Mouse (Mus musculus) midbrain, embryonic 14.5 days (tissue): ENCODE results near the gene St3gal2. TPM values are rescaled to one million over a fixed set of nuclear protein-coding genes. Genes with fewer than 3 reads are reported as not detected.
A peak's percentile ranks its signal among the peaks of the same experiment; 100 is the strongest.
"Not testable (repeated sequence)": the region's sequence is repeated elsewhere in the genome, so short reads cannot be mapped to it uniquely, and the experiment has no call there.

Experiments used
- ATAC-seq: fragments of 200-750 bp; cut with Nextera tagmentation; 2 replicates; pipeline ENCODE4 v1.8.0; 2017; ENCODE audit warnings: moderate number of reproducible peaks, moderate library complexity; ENCODE audit not compliant: low FRiP score, low TSS enrichment
- DNase-seq: peaks from one replicate; pipeline ENCODE4 v3.0.0-alpha.2; 2015
- H3K27ac ChIP-seq: fragments of 300-500 bp; sonication (generic); replicated peaks from 2 replicates; pipeline ENCODE4 v1.5.1; 2014; ENCODE audit warnings: mild to moderate bottlenecking, low read depth, low read length, moderate library complexity
- H3K27me3 ChIP-seq: fragments of 300-500 bp; sonication (generic); 2 replicates; pipeline ENCODE4 v1.6.1; 2014; ENCODE audit warnings: low read length, control low read depth, mixed read lengths; ENCODE audit not compliant: control insufficient read depth, insufficient read depth
- H3K36me3 ChIP-seq: fragments of 300-500 bp; sonication (generic); 2 replicates; pipeline ENCODE4 v1.6.1; 2014; ENCODE audit warnings: low read length, control low read depth; ENCODE audit not compliant: control insufficient read depth, insufficient read depth
- H3K4me1 ChIP-seq: fragments of 300-500 bp; sonication (generic); 2 replicates; pipeline ENCODE4 v1.6.1; 2014; ENCODE audit warnings: mild to moderate bottlenecking, antibody characterized with exemption, low read length, control low read depth; ENCODE audit not compliant: control insufficient read depth, insufficient read depth
- H3K4me2 ChIP-seq: fragments of 300-500 bp; sonication (generic); 2 replicates; pipeline ENCODE4 v1.6.1; 2014; ENCODE audit warnings: mild to moderate bottlenecking, low read length, moderate library complexity
- H3K4me3 ChIP-seq: fragments of 300-500 bp; sonication (generic); replicated peaks from 2 replicates; pipeline ENCODE4 v1.5.1; 2014; ENCODE audit warnings: low read depth, low read length
- H3K9ac ChIP-seq: fragments of 300-500 bp; sonication (generic); replicated peaks from 2 replicates; pipeline ENCODE4 v1.6.1; 2014; ENCODE audit warnings: mild to moderate bottlenecking, low read length, moderate library complexity
- H3K9me3 ChIP-seq: fragments of 300-500 bp; sonication (generic); 2 replicates; pipeline ENCODE4 v1.6.1; 2016; ENCODE audit warnings: low read length, control low read depth, mixed read lengths; ENCODE audit not compliant: control insufficient read depth
- WGBS: fragments of 180-500 bp; shearing (Covaris S2); extraction: QIAGEN DNeasy Blood & Tissue Kit; methylation state at CpG from one replicate; pipeline ENCODE4 v1.1.7; 2014; 5-methylcytosine and 5-hydroxymethylcytosine counted together
- polyA plus RNA-seq: library from polyadenylated mRNA; unstranded; fragments of >200 nt; fragmentation: Nextera tagmentation; extraction: Ambion mirVana; gene quantifications from 2 replicates; pipeline ENCODE4 v1.2.1, GENCODE M21; 2014

St3gal2 gene
- polyA plus RNA-seq, 1 experiment from 2014 or later: 16.5 TPM

DNA sequence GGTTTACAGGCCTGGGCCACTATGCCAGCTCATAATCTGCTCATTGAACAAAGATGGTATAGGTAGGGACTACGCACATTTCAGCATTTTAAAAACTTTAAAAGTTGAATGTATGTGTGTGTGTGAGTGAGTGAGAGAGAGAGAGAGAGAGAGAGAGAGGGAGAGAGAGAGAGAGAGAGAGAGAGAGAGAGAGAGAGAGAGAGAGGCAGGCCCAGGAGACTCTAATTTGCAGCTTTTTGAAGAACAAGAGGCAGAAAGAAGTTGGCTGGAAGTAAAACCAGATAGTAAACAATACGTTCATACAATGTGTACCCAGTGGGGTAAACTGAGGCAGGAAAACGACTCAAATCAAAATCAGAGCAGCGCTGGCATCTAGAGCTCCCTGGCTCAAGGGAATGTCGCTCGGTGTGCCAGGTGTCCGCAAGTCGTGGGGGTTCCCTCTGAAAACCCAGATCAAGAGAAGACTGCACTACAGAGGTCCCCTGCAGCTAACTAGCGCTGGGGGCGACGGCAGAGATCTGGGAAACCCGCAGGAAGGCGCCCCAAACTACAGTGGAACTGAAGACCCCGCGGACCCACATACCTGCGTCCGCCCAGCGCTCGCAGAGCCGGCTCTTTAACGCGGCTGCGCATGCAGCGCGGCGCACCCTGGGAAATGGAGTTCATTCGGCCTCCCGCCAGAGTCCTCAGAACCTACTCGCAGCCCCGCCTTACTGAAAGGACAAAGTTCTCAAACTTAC, 17.7 kb upstream of the St3gal2 start, which contains the start of gene Fuk:
Gene Fuk, minus strand, starts transcription at position 650 of the 740 bp plus-strand sequence.
- peak within 1 kb of the TSS; percentile 69 for H3K4me3 ChIP-seq
- no peaks in the 10 kb centered on the region for H3K27me3 ChIP-seq
- ATAC-seq (peak; percentile 78), DNase-seq (peak; percentile 92)
- peak within 1 kb of the TSS; percentile 66 for H3K9ac ChIP-seq
- 0 out of 2 replicates have a peak, but pooled peaks cover 3% of the 10 kb centered on the region for H3K4me1 ChIP-seq
- no peaks in the 10 kb centered on the region for H3K9me3 ChIP-seq
- H3K4me2 ChIP-seq: peak within 1 kb of the TSS; percentile 67
- H3K27ac ChIP-seq: no peak within 1 kb of the TSS
- WGBS: 3% methylated on average over 30 of the region's 30 CpGs
- H3K36me3 ChIP-seq: peaks cover 7% of the 10 kb centered on the region; the same call in 1 of the 2 replicates

DNA sequence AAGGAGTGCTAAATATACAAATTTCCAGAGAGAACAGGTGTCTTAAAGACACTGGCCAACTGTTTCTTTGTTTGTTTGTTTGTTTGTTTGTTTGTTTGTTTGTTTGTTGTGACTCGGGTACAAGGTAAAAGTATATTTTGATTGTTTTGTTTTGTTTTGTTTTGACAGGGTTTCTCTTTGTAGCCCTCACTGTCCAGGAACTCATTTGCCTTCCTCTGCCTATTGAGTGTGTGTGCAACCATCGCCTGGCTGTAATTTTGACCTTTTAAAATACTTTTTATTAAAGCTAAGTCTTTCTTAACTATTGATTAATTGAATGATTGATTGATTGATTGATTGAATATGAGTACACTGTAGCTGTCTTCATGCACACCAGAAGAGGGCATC, 17.1 kb upstream of the St3gal2 start:
- H3K4me2 ChIP-seq: peak overlapping the region; percentile 67
- H3K27me3 ChIP-seq: no peaks in the 10 kb centered on the region
- DNase-seq (no peak), ATAC-seq (no peak)
- H3K4me3 ChIP-seq: no peak overlapping the region; the same call in 1 of the 2 replicates
- H3K27ac ChIP-seq: no peak overlapping the region
- 0 out of 2 replicates have a peak, but pooled peaks cover 3% of the 10 kb centered on the region for H3K4me1 ChIP-seq
- WGBS: 67% methylated on average over 2 of the region's 2 CpGs
- H3K9me3 ChIP-seq: no peaks in the 10 kb centered on the region
- H3K36me3 ChIP-seq: peaks cover 7% of the 10 kb centered on the region; the same call in 1 of the 2 replicates
- no peak overlapping the region for H3K9ac ChIP-seq

DNA sequence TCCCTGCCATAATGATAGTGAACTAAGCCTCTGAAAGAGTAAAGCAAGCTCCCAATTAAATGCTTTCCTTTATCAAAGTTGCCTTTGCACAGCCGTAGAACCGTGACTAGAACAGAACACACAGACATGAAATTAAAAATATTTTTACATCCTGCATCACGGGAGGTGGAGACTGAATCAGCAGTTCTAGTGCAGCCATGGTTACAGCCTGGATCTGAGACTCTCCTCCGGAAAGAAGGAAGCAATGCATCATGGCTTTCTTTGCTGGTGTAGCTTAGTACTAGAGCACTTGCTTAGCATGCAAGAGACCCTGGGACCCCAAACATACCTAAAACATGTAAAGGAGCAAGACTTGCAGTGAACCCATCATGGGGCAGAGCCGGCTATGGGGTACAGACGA, 14.3 kb upstream of the St3gal2 start:
- H3K36me3 ChIP-seq: no peaks in the 10 kb centered on the region
- DNase-seq (no peak), ATAC-seq (no peak)
- no peaks in the 10 kb centered on the region for H3K27me3 ChIP-seq
- 0 out of 2 replicates have a peak, but pooled peaks cover 3% of the 10 kb centered on the region for H3K4me1 ChIP-seq
- H3K27ac ChIP-seq: no peak overlapping the region
- WGBS: 90% methylated on average over 6 of the region's 6 CpGs
- no peaks in the 10 kb centered on the region for H3K9me3 ChIP-seq
- H3K4me2 ChIP-seq: no peak overlapping the region
- H3K4me3 ChIP-seq: no peak overlapping the region
- H3K9ac ChIP-seq: no peak overlapping the region

DNA sequence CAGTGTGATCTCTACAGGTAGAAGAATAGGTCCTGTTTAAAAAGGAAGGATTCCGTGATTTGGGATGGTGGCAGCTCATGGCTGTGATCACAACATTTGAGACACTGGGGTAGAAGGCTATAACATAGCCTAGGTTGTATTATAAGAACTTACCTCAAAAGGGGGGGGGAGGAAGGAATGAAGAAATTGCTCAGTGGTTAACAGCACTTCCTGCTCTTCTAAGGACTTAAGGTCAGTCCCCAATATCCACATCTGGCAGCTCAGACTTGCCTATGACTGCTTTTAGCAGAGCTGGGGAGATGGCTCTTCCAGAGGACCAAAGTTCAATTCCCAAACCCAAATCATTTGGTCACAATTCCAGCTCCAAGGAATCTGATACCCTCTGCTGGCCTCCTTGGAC, 13.0 kb upstream of the St3gal2 start:
- H3K4me1 ChIP-seq: 0 out of 2 replicates have a peak, but pooled peaks cover 2% of the 10 kb centered on the region
- no peak overlapping the region for H3K27ac ChIP-seq
- H3K4me3 ChIP-seq: no peak overlapping the region
- 100% methylated on average over 1 of the region's 1 CpGs for WGBS
- no peak for DNase-seq
- no peaks in the 10 kb centered on the region for H3K9me3 ChIP-seq
- no peak overlapping the region for H3K9ac ChIP-seq
- no peak overlapping the region for H3K4me2 ChIP-seq
- ATAC-seq: no peak
- no peaks in the 10 kb centered on the region for H3K27me3 ChIP-seq
- H3K36me3 ChIP-seq: no peaks in the 10 kb centered on the region

DNA sequence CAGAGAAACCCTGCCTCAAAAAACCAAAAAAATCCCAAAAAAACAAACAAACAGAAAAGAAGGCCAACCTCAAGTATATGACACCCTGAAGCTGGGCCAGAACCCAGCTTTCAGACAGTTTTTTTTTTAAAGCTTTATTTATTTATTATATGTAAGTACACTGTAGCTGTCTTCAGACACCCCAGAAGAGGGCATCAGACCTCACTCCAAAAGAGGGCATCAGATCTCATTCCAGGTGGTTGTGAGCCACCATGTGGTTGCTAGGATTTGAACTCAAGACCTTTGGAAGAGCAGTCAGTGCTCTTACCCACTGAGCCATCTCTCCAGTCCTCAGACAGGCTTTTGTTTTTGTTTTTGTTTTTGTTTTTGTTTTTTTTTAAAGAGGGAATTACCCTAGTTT, 9.9 kb upstream of the St3gal2 start:
- H3K27me3 ChIP-seq, ATAC-seq, DNase-seq, H3K4me1 ChIP-seq, H3K9me3 ChIP-seq, H3K36me3 ChIP-seq, H3K4me2 ChIP-seq, H3K4me3 ChIP-seq, H3K9ac ChIP-seq, H3K27ac ChIP-seq: not testable (repeated sequence)

DNA sequence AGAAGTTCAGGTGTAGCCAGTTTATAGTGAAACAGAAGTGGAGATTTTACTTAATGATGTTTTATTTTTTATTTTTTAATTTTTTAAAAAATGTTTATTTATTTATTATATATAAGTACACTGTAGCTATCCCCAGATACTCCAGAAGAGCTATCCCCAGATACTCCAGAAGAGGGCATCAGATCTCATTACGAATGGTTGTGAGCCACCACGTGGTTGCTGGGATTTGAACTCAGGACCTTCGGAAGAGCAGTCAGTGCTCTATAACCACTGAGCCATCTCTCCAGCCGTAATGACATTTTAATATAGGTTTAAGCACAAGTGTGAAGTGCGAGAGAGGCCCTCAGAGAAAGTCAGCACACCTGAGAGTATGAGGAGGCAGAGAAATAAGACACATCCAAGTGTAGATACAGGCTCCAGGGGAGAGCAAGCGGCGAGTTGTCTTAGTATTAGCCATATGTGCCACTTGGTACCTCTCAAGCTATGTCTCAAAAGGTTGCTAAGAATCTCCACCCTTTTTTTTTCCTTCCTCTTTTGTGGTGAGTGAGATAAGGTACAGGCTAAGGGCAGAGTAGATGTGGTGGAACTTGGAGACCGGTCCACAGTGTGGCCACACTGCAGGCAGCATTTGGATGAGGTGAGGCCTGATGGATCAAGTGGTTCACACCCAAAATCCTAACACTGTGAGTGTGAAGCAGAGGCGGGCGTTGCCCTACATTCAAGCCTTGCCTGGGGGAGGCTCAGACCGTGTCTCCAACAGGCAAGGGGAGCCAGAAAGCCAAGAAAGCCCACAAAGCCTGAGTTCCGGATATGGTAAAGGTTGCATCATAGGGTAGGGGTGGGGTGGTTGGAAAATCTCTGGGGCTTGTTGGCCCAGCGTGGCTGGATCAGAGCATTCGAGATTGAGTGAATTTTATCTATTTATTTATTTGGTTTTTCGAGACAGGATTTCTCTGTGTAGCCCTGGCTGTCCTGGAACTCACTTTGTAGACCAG, 7.8 kb upstream of the St3gal2 start:
- Histone ChIP-seq H3K4me2 (no peak overlapping the region), H3K27ac (no peak overlapping the region), H3K36me3 (no peaks in the 10 kb centered on the region), H3K9ac (no peak overlapping the region), H3K27me3 (no peaks in the 10 kb centered on the region), H3K4me3 (no peak overlapping the region), H3K4me1 (no peaks in the 10 kb centered on the region), H3K9me3 (no peaks in the 10 kb centered on the region)
- ATAC-seq (no peak), DNase-seq (no peak)
- WGBS: 88% methylated on average over 15 of the region's 15 CpGs

DNA sequence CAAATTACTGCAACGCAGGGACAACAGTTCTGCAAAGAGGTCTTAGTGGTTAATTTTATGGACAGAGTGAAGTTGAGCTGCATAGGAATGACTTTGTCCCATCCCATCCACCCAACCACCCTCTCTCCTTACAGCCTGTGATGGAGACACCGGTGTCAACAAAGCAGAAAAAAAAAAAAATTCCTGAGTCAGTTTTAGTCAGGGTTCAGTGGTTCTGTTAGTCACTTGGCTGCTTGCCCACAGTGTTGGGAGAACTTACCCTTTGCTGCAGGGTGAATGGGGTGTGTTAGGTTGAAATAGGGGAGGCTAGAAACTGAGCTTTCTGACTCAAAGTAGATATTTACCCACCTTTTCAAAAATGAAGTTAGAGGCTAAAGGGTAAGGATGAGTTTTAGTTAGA, 2.3 kb upstream of the St3gal2 start:
- H3K9me3 ChIP-seq: no peaks in the 10 kb centered on the region
- H3K27me3 ChIP-seq: no peaks in the 10 kb centered on the region
- DNase-seq (peak; percentile 31), ATAC-seq (no peak)
- H3K9ac ChIP-seq: no peak overlapping the region
- H3K36me3 ChIP-seq: no peaks in the 10 kb centered on the region
- no peak overlapping the region for H3K27ac ChIP-seq
- H3K4me3 ChIP-seq: no peak overlapping the region
- 51% methylated on average over 2 of the region's 2 CpGs for WGBS
- no peak overlapping the region for H3K4me2 ChIP-seq
- H3K4me1 ChIP-seq: peaks cover 16% of the 10 kb centered on the region

DNA sequence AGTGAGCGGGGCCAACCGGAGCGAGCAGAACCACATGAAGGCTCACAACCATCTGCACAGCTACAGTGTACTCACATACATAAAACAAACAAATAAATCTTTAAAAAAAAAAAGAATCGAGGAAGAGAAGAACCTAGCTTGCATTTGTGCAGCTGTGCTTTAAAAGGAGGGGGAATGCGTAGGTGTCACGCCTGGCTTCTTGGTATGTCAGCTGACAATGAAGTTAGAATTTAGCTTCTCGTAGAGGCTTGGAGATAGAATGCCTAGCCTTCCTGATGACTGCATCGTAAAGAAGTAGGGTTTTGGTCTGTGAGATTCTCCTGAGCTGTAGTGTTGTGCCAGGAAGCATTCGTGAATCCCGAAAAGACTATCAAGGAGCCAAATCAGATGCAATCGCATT, 1.7 kb upstream of the St3gal2 start:
- no peaks in the 10 kb centered on the region for H3K9me3 ChIP-seq
- ATAC-seq (no peak), DNase-seq (no peak)
- H3K36me3 ChIP-seq: no peaks in the 10 kb centered on the region
- no peaks in the 10 kb centered on the region for H3K27me3 ChIP-seq
- no peak overlapping the region for H3K4me2 ChIP-seq
- H3K4me3 ChIP-seq: no peak overlapping the region
- H3K9ac ChIP-seq: no peak overlapping the region
- peaks cover 16% of the 10 kb centered on the region for H3K4me1 ChIP-seq
- 81% methylated on average over 11 of the region's 11 CpGs for WGBS
- H3K27ac ChIP-seq: no peak overlapping the region
